Mouse (Mus musculus) C2C12 (cell line): ENCODE measurements around the gene Rab3gap1. TPM values are rescaled to one million over a fixed set of nuclear protein-coding genes. Genes with fewer than 3 reads are reported as not detected.

Source experiments
- H3K27me3 ChIP-seq: one replicate; pipeline ENCODE4 v1.6.1; 2011; ENCODE audit not compliant: control insufficient read depth, insufficient read depth, insufficient read length
- H3K36me3 ChIP-seq: one replicate; pipeline ENCODE4 v1.6.1; 2011; ENCODE audit not compliant: control insufficient read depth, insufficient read depth
- H3K4me3 ChIP-seq: one replicate; pipeline ENCODE4 v1.5.1; 2011; ENCODE audit warnings: mild to moderate bottlenecking, control low read depth; ENCODE audit not compliant: poor library complexity, insufficient read depth, severe bottlenecking
- H3K79me2 ChIP-seq: one replicate; pipeline ENCODE4 v1.6.1; 2011; ENCODE audit not compliant: control insufficient read depth, insufficient read depth
- H3K79me3 ChIP-seq: one replicate; pipeline ENCODE4 v1.6.1; 2011; ENCODE audit warnings: low read depth, control low read depth
- H3ac ChIP-seq: one replicate; pipeline ENCODE3; 2011; ENCODE audit warnings: low read depth; ENCODE audit not compliant: control insufficient read depth, insufficient read length
- CEBPB ChIP-seq: IDR thresholded peaks from one replicate; pipeline ENCODE4 v1.6.1; 2011; ENCODE audit warnings: low read depth, mild to moderate bottlenecking, control low read depth, moderate library complexity
- CTCF ChIP-seq: IDR thresholded peaks from one replicate; pipeline ENCODE4 v1.5.1; 2011; ENCODE audit not compliant: control insufficient read depth, insufficient read depth, insufficient read length
- FOSL1 ChIP-seq: IDR thresholded peaks from one replicate; pipeline ENCODE4 v1.8.0; 2011; ENCODE audit warnings: mild to moderate bottlenecking, low read length; ENCODE audit not compliant: poor library complexity, insufficient read depth, severe bottlenecking
- MAX ChIP-seq: IDR thresholded peaks from one replicate; pipeline ENCODE4 v1.6.1; 2011; ENCODE audit warnings: mild to moderate bottlenecking, control low read depth
- MYOD1 ChIP-seq: IDR thresholded peaks from one replicate; pipeline ENCODE4 v1.6.1; 2011; ENCODE audit warnings: low read depth; ENCODE audit not compliant: control insufficient read depth, insufficient read length
- MYOG ChIP-seq: IDR thresholded peaks from one replicate; pipeline ENCODE4 v1.6.1; 2011; ENCODE audit not compliant: control insufficient read depth, insufficient read length; ENCODE audit errors: extremely low read depth
- USF1 ChIP-seq: IDR thresholded peaks from one replicate; pipeline ENCODE4 v1.6.1; 2011; ENCODE audit warnings: low read depth, mild to moderate bottlenecking, control low read depth, moderate library complexity
- polyA plus RNA-seq: library from polyadenylated mRNA; unstranded; fragments of >200 nt; fragmentation: generic; extraction: Trizol; gene quantifications from one replicate; pipeline ENCODE4 v1.2.1, GENCODE M21; 2012; ENCODE audit warnings: missing spikeins

The Rab3gap1 gene
- polyA plus RNA-seq, 1 experiment: 14.0 TPM

GRCm38 (mm10) chr1:127985391-127985790 lies 116.8 kb downstream of the Rab3gap1 start:
- H3K36me3 ChIP-seq: peaks cover 4% of the 10 kb centered on the region
- no peaks in the 10 kb centered on the region for H3K79me2 ChIP-seq
- H3K27me3 ChIP-seq: no peaks in the 10 kb centered on the region
- H3K4me3 ChIP-seq: no peak overlapping the region
- no peaks in the 10 kb centered on the region for H3K79me3 ChIP-seq
- H3ac ChIP-seq: no peak overlapping the region
- TF ChIP-seq MYOD1 (no peak), MAX (no peak), FOSL1 (no peak), MYOG (no peak), CTCF (no peak)

DNA sequence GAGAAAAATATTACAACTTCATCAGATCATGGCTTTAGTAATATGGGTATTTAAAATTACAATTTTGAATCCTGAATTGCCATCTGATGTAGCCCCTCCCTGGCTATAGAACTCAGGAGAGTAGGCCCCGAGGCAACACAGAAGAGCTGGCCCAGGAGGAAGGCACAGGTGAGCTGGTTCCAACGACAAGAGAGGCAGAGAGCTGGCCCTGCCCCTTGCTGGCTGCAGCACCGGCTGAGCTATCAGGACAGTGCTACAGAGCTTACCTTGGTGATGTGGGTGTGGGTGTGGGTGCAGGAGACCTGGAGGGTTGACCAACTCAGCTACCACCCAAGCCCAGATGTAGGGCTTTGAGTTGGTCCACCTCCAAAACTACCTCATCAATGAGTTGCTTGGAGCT lies 119.7 kb downstream of the Rab3gap1 start:
- peaks cover 2% of the 10 kb centered on the region for H3K36me3 ChIP-seq
- no peaks in the 10 kb centered on the region for H3K79me2 ChIP-seq
- no peak overlapping the region for H3K4me3 ChIP-seq
- no peak for TF ChIP-seq FOSL1
- TF ChIP-seq MAX: no peak
- no peak for TF ChIP-seq MYOD1
- no peak for TF ChIP-seq CTCF
- TF ChIP-seq USF1: no peak
- no peak for TF ChIP-seq CEBPB
- no peak for TF ChIP-seq MYOG
- no peaks in the 10 kb centered on the region for H3K79me3 ChIP-seq
- no peaks in the 10 kb centered on the region for H3K27me3 ChIP-seq
- H3ac ChIP-seq: no peak overlapping the region

- Histone ChIP-seq H3K27me3 (no peaks in the 10 kb centered on the region), H3K79me2 (no peaks in the 10 kb centered on the region), H3ac (no peak overlapping the region), H3K36me3 (no peaks in the 10 kb centered on the region), H3K4me3 (no peak overlapping the region), H3K79me3 (no peaks in the 10 kb centered on the region)
- TF ChIP-seq MYOG (no peak), MYOD1 (no peak), FOSL1 (no peak), MAX (no peak), CEBPB (no peak), USF1 (no peak), CTCF (no peak)
Observed at GRCm38 (mm10) chr1:127989387-127989786, 120.8 kb downstream of the Rab3gap1 start.

DNA sequence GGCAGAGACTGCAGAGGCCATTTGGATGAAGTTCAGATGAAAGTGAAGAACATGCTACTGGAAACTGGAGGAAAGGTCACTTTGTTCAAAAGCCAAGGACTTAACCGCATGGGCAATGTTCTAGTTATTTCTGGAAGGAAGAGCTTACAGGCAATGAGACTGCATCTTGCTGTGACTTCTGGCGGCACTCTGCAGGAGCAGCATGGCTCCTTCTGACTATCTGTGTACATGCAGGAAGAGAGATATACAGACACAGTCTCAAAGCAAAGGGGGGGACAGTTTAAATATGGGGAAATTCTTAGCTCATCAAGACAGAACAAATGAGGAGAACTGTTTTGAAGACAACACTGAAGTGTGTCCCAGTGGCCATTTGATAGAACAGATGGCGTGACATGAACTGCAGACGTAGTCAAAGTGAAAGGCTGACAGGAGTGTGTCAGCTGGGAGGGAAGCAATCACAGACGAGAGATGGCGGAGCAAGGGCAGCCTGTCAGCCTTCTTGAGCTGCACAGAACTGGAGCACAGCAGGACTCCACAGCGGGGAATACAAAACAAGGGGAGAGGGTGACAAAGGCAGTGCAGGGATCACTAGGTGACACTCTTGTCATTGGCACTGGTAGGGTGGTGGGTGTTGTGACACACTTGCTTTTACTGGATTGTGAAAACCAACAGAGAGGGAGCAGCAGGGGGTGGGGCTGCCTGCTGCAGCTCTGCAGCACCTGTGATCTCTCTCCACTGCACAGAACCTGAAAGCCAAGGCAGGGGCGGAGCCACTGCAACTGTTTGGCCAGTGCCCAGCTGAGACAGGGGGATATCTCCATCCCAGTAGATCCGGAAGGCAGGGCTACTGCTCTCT lies 121.5 kb downstream of the Rab3gap1 start:
- TF ChIP-seq MYOG: no peak
- no peak for TF ChIP-seq MAX
- no peak for TF ChIP-seq MYOD1
- no peak for TF ChIP-seq USF1
- no peak for TF ChIP-seq CTCF
- TF ChIP-seq FOSL1: no peak
- TF ChIP-seq CEBPB: no peak
- Histone ChIP-seq H3K79me3 (no peaks in the 10 kb centered on the region), H3K36me3 (no peaks in the 10 kb centered on the region), H3K4me3 (no peak overlapping the region), H3K27me3 (no peaks in the 10 kb centered on the region), H3K79me2 (no peaks in the 10 kb centered on the region), H3ac (no peak overlapping the region)

Other genes starting within 250 kb of the Rab3gap1 start
- gene Tmem163, start 189.2 kb upstream of the Rab3gap1 start, polyA plus RNA-seq: 0.06 TPM
- not detected for gene Acmsd, start 139.4 kb upstream of the Rab3gap1 start, polyA plus RNA-seq
- 6.0 TPM for gene Ccnt2, start 94.6 kb upstream of the Rab3gap1 start, polyA plus RNA-seq
- 0.06 TPM for gene Map3k19, start 13.7 kb upstream of the Rab3gap1 start, polyA plus RNA-seq
- 3.1 TPM for gene Zranb3, start 234.3 kb downstream of the Rab3gap1 start, polyA plus RNA-seq
- 29.9 TPM for gene R3hdm1, start 234.5 kb downstream of the Rab3gap1 start, polyA plus RNA-seq